Mouse (Mus musculus) myocyte (in vitro differentiated cells): ENCODE measurements around the gene Sept4.

Source experiments
- MAX ChIP-seq: IDR thresholded peaks from one replicate; pipeline ENCODE4 v1.6.1; 2011; ENCODE audit warnings: low read depth, mild to moderate bottlenecking, control low read depth
- MYOG ChIP-seq, 3 experiments: IDR thresholded peaks; one replicate each; pipeline ENCODE4 v1.6.1; 2011; ENCODE audit warnings: control low read depth in 2 of 3, low read depth in 2 of 3, mild to moderate bottlenecking in 2 of 3; ENCODE audit not compliant: insufficient read length in 2 of 3, control insufficient read depth in 1 of 3, insufficient read depth in 1 of 3
- POLR2A ChIP-seq: IDR thresholded peaks from one replicate; pipeline ENCODE4 v1.6.1; 2011; ENCODE audit warnings: low read depth, mild to moderate bottlenecking, control low read depth, moderate library complexity; ENCODE audit not compliant: insufficient read length
- POLR2AphosphoS2 ChIP-seq: IDR thresholded peaks from one replicate; pipeline ENCODE4 v1.6.1; 2011; ENCODE audit warnings: low read depth, control low read depth; ENCODE audit not compliant: insufficient read length
- USF1 ChIP-seq: IDR thresholded peaks from one replicate; pipeline ENCODE4 v1.6.1; 2011; ENCODE audit warnings: low read depth, mild to moderate bottlenecking, control low read depth, moderate library complexity

GRCm38 (mm10) chr11:87609264-87609663 is 40.6 kb downstream of the Sept4 start:
- TF ChIP-seq POLR2A (no peak), USF1 (no peak), POLR2AphosphoS2 (no peak), MYOG (IDR thresholded peaks at IDR 0.05; ENCODE audit: control insufficient read depth in 1 of 3, insufficient read depth in 1 of 3, insufficient read length in 2 of 3, low read depth in 2 of 3) (no peak), MAX (no peak)
